Mouse (Mus musculus) liver, embryonic 14.5 days (tissue): ENCODE data around the gene Cdc14b.

ENCODE experiments used
- CTCF ChIP-seq: IDR thresholded peaks from 2 replicates; pipeline ENCODE4 v1.5.1; 2016; ENCODE audit warnings: antibody characterized with exemption, low read depth, control low read depth
- EP300 ChIP-seq: IDR thresholded peaks from 2 replicates; pipeline ENCODE4 v1.6.1; 2016; ENCODE audit warnings: antibody characterized with exemption, low read depth

DNA sequence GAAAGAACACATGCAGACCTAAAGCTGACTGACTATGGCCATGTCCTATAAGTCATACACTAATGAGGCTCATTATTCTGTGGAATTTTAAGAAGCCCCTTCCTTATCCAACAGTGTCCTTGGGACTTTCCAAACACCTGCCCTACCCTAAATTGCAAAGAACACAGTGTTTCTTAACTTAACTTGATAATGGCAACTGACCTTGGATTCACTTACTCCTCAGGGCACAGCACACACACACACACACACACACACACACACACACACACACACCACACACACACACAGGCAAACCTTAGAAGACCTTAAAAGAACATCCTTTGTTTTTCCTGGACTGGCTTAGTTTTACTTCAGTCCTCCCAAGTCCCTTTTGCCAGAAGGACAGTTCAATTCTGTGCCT, 21.4 kb downstream of the Cdc14b start:
- TF ChIP-seq CTCF = no peak
- TF ChIP-seq EP300 = no peak
